Mouse (Mus musculus) hindbrain, embryonic 10.5 days (tissue): ENCODE data around the gene Tmod4. TPM values are rescaled to one million over a fixed set of nuclear protein-coding genes. Genes with fewer than 3 reads are reported as not detected.

Source experiments
- DNase-seq: peaks from one replicate; pipeline ENCODE4 v3.0.0-alpha.2; 2017; ENCODE audit warnings: low spot score
- H3K27ac ChIP-seq: fragments of 300-500 bp; sonication (generic); 2 replicates; pipeline ENCODE4 v1.5.1; 2016; ENCODE audit warnings: mild to moderate bottlenecking, moderate library complexity
- H3K27me3 ChIP-seq: fragments of 300-500 bp; sonication (generic); 2 replicates; pipeline ENCODE4 v1.6.1; 2016; ENCODE audit warnings: mild to moderate bottlenecking; ENCODE audit not compliant: poor library complexity, insufficient read depth, severe bottlenecking
- H3K36me3 ChIP-seq: fragments of 300-500 bp; sonication (generic); 2 replicates; pipeline ENCODE4 v1.6.1; 2016; ENCODE audit warnings: mild to moderate bottlenecking, moderate library complexity
- H3K4me1 ChIP-seq: fragments of 300-500 bp; sonication (generic); replicated peaks from 2 replicates; pipeline ENCODE4 v1.6.1; 2016; ENCODE audit warnings: mild to moderate bottlenecking
- H3K4me3 ChIP-seq: fragments of 300-500 bp; sonication (generic); 2 replicates; pipeline ENCODE4 v1.5.1; 2016; ENCODE audit warnings: mild to moderate bottlenecking, moderate library complexity
- H3K9me3 ChIP-seq: fragments of 300-500 bp; sonication (generic); 2 replicates; pipeline ENCODE4 v1.6.1; 2016; ENCODE audit warnings: mild to moderate bottlenecking, moderate library complexity
- WGBS: fragments of 180-500 bp; shearing (Covaris S2); methylation state at CpG from one replicate; pipeline ENCODE4 v1.1.7; 2016; 5-methylcytosine and 5-hydroxymethylcytosine counted together
- polyA plus RNA-seq: library from polyadenylated mRNA; unstranded; fragments of >200 nt; fragmentation: Nextera tagmentation; extraction: Ambion mirVana; gene quantifications from 2 replicates; pipeline ENCODE4 v1.2.1, GENCODE M21; 2016

Tmod4 gene
- polyA plus RNA-seq, 1 experiment from 2014 or later: 0.95 TPM

DNA sequence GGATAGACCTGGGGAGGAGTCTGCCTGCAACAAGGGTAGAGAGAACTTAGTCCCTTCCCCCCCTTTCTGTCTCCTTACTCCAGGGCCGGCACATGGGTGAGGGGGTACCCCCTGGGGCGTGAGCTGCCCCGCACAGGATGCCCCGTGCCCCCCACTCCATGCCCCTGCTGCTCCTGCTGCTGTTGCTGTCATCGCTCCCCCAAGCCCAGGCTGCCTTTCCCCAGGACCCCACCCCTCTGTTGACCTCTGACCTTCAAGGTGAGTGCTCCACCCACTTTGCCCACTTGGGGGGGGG lies 39.9 kb downstream of the Tmod4 start:
- Histone ChIP-seq H3K4me3 (peak overlapping the region; percentile 13; the same call in 1 of the 2 replicates), H3K27me3 (peaks cover 41% of the 10 kb centered on the region), H3K36me3 (peaks cover 59% of the 10 kb centered on the region), H3K9me3 (no peaks in the 10 kb centered on the region), H3K27ac (peak overlapping the region; percentile 60; the same call in 1 of the 2 replicates), H3K4me1 (peaks cover 44% of the 10 kb centered on the region)
- no peak for DNase-seq
- WGBS: 74% methylated on average over 5 of the region's 5 CpGs

DNA sequence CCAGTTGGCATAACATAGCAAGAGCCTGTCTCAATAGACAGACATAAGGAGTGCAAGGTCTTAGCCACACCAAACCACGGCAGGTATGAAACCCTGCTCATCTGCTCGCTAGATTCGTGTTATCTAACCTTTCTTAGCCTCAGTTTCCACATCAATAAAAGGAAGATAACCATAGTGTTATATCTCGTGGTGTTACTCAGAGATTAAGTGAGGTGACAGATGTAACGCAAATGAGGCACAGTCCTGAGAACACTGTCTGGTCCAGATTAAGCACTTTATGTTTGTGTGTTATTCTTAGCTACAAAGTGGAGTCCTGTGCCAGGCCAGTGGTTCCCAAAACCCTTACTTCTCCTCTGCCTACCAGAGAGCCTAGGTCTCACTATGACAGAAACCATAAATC lies 40.6 kb downstream of the Tmod4 start:
- Histone ChIP-seq H3K9me3 (no peaks in the 10 kb centered on the region), H3K27me3 (peaks cover 42% of the 10 kb centered on the region), H3K4me3 (no peak overlapping the region), H3K36me3 (peaks cover 66% of the 10 kb centered on the region), H3K27ac (no peak overlapping the region), H3K4me1 (peaks cover 38% of the 10 kb centered on the region)
- no peak for DNase-seq
- 86% methylated on average over 5 of the region's 5 CpGs for WGBS

DNA sequence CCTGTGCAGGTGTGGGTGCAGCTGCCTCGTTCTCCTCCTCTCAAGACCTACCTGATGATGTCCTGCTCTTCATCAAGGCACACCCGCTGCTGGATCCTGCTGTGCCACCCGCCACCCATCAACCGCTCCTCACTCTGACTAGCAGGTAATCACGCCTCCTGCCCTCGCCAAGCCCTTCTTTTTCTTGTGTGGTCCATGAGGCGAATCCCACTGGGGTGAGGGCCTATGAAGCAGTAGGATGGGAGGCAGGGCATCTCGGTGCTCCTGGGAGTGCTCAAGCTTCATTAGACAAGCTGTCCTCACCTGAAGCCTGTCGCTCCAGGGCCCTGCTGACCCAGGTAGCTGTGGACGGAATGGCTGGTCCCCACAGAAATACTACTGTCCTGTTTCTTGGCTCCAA lies 45.7 kb downstream of the Tmod4 start:
- peaks cover 87% of the 10 kb centered on the region for H3K36me3 ChIP-seq
- H3K4me3 ChIP-seq: no peak overlapping the region
- no peak overlapping the region for H3K27ac ChIP-seq
- H3K4me1 ChIP-seq: peaks cover 21% of the 10 kb centered on the region
- H3K9me3 ChIP-seq: no peaks in the 10 kb centered on the region
- H3K27me3 ChIP-seq: peaks cover 66% of the 10 kb centered on the region
- no peak for DNase-seq
- WGBS: 85% methylated on average over 10 of the region's 10 CpGs

DNA sequence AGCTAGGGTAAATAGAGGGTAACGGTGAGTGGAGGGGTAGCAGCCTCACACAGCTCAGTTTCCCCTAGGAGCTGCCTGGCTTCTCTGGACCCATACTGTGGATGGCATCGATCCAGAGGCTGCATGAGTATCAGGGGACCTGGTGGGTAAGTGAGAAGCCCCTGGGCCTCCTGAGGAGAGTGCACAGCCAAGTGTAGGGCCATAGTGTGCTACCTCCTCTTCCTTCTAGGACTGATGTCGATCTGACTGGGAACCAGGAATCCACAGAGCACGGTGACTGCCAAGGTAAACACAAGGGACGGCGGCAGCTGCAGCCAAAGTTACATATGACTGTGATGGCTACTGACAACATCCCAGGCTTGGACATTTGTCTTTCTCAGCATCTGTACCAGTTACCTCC lies 46.8 kb downstream of the Tmod4 start:
- 86% methylated on average over 6 of the region's 6 CpGs for WGBS
- peaks cover 21% of the 10 kb centered on the region for H3K4me1 ChIP-seq
- no peak overlapping the region for H3K4me3 ChIP-seq
- H3K27ac ChIP-seq: no peak overlapping the region
- H3K9me3 ChIP-seq: no peaks in the 10 kb centered on the region
- DNase-seq: no peak
- H3K27me3 ChIP-seq: peaks cover 72% of the 10 kb centered on the region
- H3K36me3 ChIP-seq: peaks cover 76% of the 10 kb centered on the region

DNA sequence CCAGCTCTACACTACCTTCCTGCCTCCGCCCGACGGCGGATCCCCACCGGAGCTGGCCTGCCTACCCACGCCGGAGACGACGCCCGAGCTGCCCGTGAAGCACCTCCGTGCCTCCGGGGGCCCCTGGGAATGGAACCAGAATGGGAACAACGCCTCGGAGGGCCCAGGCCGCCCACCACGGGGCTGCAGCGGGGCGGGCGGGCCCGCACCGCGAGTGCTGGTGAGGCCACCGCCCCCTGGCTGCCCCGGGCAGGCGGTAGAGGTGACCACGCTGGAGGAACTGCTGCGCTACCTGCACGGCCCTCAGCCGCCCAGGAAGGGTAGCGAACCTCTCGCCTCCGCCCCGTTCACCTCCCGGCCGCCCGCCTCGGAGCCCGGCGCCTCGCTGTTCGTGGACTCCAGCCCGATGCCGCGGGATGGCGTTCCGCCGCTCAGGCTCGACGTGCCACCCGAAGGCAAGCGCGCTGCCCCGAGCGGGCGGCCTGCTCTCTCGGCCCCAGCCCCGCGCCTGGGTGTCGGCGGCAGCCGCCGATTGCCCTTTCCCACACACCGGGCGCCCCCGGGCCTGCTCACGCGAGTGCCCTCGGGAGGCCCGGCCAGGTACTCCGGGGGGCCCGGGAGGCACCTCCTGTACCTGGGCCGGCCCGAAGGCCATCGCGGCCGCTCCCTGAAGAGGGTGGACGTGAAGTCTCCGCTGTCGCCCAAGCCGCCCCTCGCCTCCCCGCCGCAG lies 48.4 kb downstream of the Tmod4 start:
- no peaks in the 10 kb centered on the region for H3K9me3 ChIP-seq
- no peak overlapping the region for H3K27ac ChIP-seq
- peaks cover 21% of the 10 kb centered on the region for H3K4me1 ChIP-seq
- WGBS: 12% methylated on average over 84 of the region's 84 CpGs
- peaks cover 72% of the 10 kb centered on the region for H3K27me3 ChIP-seq
- peak overlapping the region; percentile 45 for H3K4me3 ChIP-seq
- DNase-seq: peak; percentile 43
- peaks cover 60% of the 10 kb centered on the region for H3K36me3 ChIP-seq

DNA sequence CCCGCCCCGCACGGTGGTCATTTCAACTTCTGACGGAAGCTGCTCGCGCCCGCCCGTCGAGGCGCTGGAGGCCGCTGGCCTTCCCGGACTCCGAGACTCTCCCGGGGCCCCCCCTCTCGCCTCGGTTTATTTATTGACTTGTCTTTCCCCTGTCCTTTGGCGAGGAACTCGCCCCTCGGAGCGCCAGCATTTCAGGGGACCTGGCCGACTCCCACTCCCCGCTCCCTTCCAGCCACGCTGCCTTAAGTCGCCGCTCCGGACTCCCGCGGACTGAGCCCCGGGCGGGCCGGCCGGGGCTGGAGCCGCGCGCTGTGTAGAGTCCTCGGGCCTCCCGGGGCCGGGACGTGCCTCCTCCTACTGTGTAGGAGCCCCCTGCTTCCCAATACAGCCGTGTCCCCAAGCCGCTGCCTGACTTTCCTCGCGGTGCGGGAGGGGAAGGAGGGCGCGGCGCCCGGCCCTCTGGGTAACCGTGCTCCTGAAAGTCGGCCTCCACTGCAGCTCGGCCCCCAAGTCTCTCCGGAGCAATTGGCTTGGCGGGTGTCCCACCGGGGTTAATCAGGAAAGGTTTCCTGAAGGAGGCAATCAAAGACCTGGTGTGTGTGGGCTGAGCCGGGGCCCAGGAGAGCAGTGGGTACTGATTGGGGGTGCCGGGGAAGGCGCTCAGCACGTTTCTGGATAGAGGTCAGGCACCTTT lies 49.1 kb downstream of the Tmod4 start:
- WGBS: 3% methylated on average over 58 of the region's 58 CpGs
- no peaks in the 10 kb centered on the region for H3K9me3 ChIP-seq
- H3K4me3 ChIP-seq: peak overlapping the region; percentile 45
- 0 out of 2 replicates have a peak overlapping the region, but pooled peaks have one; percentile 17 for H3K27ac ChIP-seq
- peaks cover 21% of the 10 kb centered on the region for H3K4me1 ChIP-seq
- peaks cover 68% of the 10 kb centered on the region for H3K27me3 ChIP-seq
- H3K36me3 ChIP-seq: peaks cover 53% of the 10 kb centered on the region
- DNase-seq: peak; percentile 43

DNA sequence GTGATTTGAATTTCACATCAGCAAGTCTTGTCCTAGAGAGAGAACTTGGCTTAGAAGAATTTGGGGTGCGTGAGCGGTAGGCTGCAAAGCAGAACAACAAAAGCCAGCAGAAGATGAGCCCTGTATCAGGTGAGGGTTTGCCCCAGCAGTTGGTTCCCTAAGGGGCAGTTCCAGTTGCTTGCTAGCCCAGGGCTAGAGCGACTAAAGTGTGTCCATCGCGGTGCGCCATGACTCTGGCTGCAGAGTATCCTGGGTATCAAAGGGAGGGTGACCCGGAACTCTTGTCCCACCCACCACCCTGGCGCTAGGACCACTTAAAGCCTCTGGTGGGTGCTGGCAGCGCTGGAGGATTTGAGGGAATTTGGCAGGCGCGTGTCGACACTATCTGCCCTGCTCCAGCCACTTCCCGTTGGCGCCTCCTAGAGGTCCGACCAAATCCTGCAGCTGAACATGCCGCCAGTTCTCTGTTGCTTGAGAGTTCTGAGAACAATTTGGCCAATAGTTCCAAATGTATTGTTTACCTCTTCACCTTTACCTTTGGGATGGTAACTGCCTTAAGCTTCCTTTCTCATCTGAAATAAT lies 49.8 kb downstream of the Tmod4 start:
- Histone ChIP-seq H3K4me3 (peak overlapping the region; percentile 45), H3K27me3 (peaks cover 63% of the 10 kb centered on the region), H3K36me3 (peaks cover 46% of the 10 kb centered on the region), H3K9me3 (no peaks in the 10 kb centered on the region), H3K4me1 (peaks cover 21% of the 10 kb centered on the region), H3K27ac (no peak overlapping the region; the same call in 1 of the 2 replicates)
- WGBS: 1% methylated on average over 16 of the region's 16 CpGs
- DNase-seq: peak; percentile 88

DNA sequence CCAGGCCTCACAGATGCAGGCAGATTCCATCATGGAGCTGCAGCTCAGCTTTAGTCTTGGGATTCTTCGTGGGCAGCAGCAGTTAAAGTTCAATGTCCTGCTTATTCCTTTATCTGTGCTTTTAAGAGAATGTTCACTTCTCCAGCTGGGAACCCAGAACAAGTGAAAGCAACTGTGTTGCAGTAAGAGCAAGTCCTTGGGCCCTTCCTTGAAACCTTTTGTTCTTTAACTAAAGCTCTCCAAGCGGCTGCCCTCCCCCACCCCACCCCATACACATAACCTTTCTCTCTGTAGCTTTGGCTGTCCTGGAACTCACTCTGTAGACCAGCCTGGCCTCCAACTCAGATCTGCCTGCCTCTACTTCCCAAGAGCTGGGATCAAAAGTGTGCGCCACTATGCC lies 52.2 kb downstream of the Tmod4 start:
- DNase-seq: no peak
- WGBS: 65% methylated on average over 3 of the region's 3 CpGs
- H3K27me3 ChIP-seq: peaks cover 39% of the 10 kb centered on the region
- H3K4me1 ChIP-seq: peaks cover 21% of the 10 kb centered on the region
- no peaks in the 10 kb centered on the region for H3K9me3 ChIP-seq
- no peak overlapping the region for H3K4me3 ChIP-seq
- H3K36me3 ChIP-seq: peaks cover 28% of the 10 kb centered on the region
- H3K27ac ChIP-seq: no peak overlapping the region

DNA sequence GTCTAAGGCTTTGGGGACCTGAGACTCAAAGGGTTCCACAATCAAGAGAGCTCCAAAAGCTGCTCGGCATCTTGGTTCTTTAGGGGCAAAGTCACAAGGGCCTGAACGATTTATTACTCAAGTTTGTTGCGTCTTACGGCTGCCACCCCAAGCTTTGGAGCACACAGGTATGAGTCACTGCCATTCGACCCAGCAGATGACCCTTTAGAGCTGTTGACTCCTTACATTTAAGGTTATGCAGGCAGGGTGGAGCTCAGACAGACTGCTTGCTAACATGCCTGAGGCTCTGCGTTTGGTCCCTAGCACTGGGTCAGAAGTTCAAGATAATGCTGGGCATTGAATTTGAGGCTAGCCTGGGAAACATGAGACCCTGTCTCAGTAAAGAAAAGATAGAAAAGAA lies 53.3 kb downstream of the Tmod4 start:
- DNase-seq: no peak
- no peaks in the 10 kb centered on the region for H3K9me3 ChIP-seq
- peaks cover 21% of the 10 kb centered on the region for H3K36me3 ChIP-seq
- peaks cover 16% of the 10 kb centered on the region for H3K4me1 ChIP-seq
- peaks cover 28% of the 10 kb centered on the region for H3K27me3 ChIP-seq
- 84% methylated on average over 6 of the region's 6 CpGs for WGBS
- no peak overlapping the region for H3K4me3 ChIP-seq
- H3K27ac ChIP-seq: no peak overlapping the region

Other genes with a start within 250 kb of the Tmod4 start
- gene Psmb4, start 237.5 kb upstream of the Tmod4 start, polyA plus RNA-seq: 342 and 366 TPM in 2 replicates
- gene Selenbp1, start 191.4 kb upstream of the Tmod4 start, polyA plus RNA-seq: 5.1 and 7.4 TPM in 2 replicates
- gene Rfx5, start 170.4 kb upstream of the Tmod4 start, polyA plus RNA-seq: 5.7 TPM in 2 replicates
- gene Pi4kb, start 149.7 kb upstream of the Tmod4 start, polyA plus RNA-seq: 20.6 and 22.3 TPM in 2 replicates
- 40.0 and 46.5 TPM in 2 replicates for gene Zfp687, start 109.0 kb upstream of the Tmod4 start, polyA plus RNA-seq
- 330 and 353 TPM in 2 replicates for gene Psmd4, start 81.9 kb upstream of the Tmod4 start, polyA plus RNA-seq
- gene Pip5k1a, start 17.5 kb upstream of the Tmod4 start, polyA plus RNA-seq: 19.0 and 20.1 TPM in 2 replicates
- gene Vps72, start 13.5 kb upstream of the Tmod4 start, polyA plus RNA-seq: 274 and 303 TPM in 2 replicates
- 79.2 and 94.1 TPM in 2 replicates for gene Scnm1, start 9.5 kb downstream of the Tmod4 start, polyA plus RNA-seq
- gene Lysmd1, start 9.6 kb downstream of the Tmod4 start, polyA plus RNA-seq: 13.4 and 17.2 TPM in 2 replicates
- 2.1 and 2.9 TPM in 2 replicates for gene Tnfaip8l2, start 17.9 kb downstream of the Tmod4 start, polyA plus RNA-seq
- 9.9 and 24.3 TPM in 2 replicates for gene Sema6c, start 36.0 kb downstream of the Tmod4 start, polyA plus RNA-seq
- 7.9 and 12.2 TPM in 2 replicates for gene Gabpb2, start 93.4 kb downstream of the Tmod4 start, polyA plus RNA-seq
- gene Cdc42se1, start 104.3 kb downstream of the Tmod4 start, polyA plus RNA-seq: 99.6 and 111 TPM in 2 replicates
- 45.8 and 95.9 TPM in 2 replicates for gene Mllt11, start 107.7 kb downstream of the Tmod4 start, polyA plus RNA-seq
- gene Gm128, start 117.1 kb downstream of the Tmod4 start, polyA plus RNA-seq: 0.17 and 0.22 TPM in 2 replicates
- gene Bnipl, start 126.7 kb downstream of the Tmod4 start, polyA plus RNA-seq: 0.60 and 0.63 TPM in 2 replicates
- gene Mindy1, start 156.9 kb downstream of the Tmod4 start, polyA plus RNA-seq: 33.9 and 44.1 TPM in 2 replicates
- gene Prune1, start 157.6 kb downstream of the Tmod4 start, polyA plus RNA-seq: 28.2 and 28.6 TPM in 2 replicates
- gene Anxa9, start 182.7 kb downstream of the Tmod4 start, polyA plus RNA-seq: 2.0 and 2.1 TPM in 2 replicates
- 116 and 123 TPM in 2 replicates for gene Cers2, start 190.3 kb downstream of the Tmod4 start, polyA plus RNA-seq
- gene Setdb1, start 232.7 kb downstream of the Tmod4 start, polyA plus RNA-seq: 51.7 and 54.4 TPM in 2 replicates